Mouse (Mus musculus): Measurements from ENCODE around the gene Nek7. TPM values are rescaled to one million over a fixed set of nuclear protein-coding genes. Genes with fewer than 3 reads are reported as not detected.

Gene Nek7
- polyA plus RNA-seq, 1 experiment from 2014 or later: 29.4 TPM

GRCm38 (mm10) chr1:138554926-138555325, 65.0 kb downstream of the Nek7 start:
- no peak overlapping the region for H3K9ac ChIP-seq (ENCODE audit: low read depth, low read length)
- H3K27me3 ChIP-seq (replicated peaks; ENCODE audit: control insufficient read depth, insufficient read depth, low read length): no peaks in the 10 kb centered on the region
- no peak overlapping the region for H3K4me3 ChIP-seq (ENCODE audit: low read depth, low read length)
- H3K27ac ChIP-seq (ENCODE audit: low read depth, low read length): no peak overlapping the region
- H3K4me1 ChIP-seq (replicated peaks; ENCODE audit: control insufficient read depth, insufficient read depth, low read length): peaks cover 7% of the 10 kb centered on the region
- no peak overlapping the region for H3K4me2 ChIP-seq
- ATAC-seq (replicated peaks; ENCODE audit: low FRiP score) (no peak), DNase-seq (ENCODE audit: low spot score) (no peak)
- no peaks in the 10 kb centered on the region; the same call in 1 of the 2 replicates for H3K36me3 ChIP-seq (ENCODE audit: control insufficient read depth, insufficient read depth, low read length)
- 90% methylated on average over 5 of the region's 5 CpGs for WGBS
- no peaks in the 10 kb centered on the region for H3K9me3 ChIP-seq (ENCODE audit: control insufficient read depth, low read length)

GRCm38 (mm10) chr1:138550184-138550583, 69.8 kb downstream of the Nek7 start:
- no peak overlapping the region for H3K27ac ChIP-seq (ENCODE audit: low read depth, low read length)
- DNase-seq (ENCODE audit: low spot score) (no peak), ATAC-seq (replicated peaks; ENCODE audit: low FRiP score) (peak; percentile 42)
- H3K9me3 ChIP-seq (ENCODE audit: control insufficient read depth, low read length): no peaks in the 10 kb centered on the region
- WGBS: 32% methylated on average over 6 of the region's 6 CpGs
- peak overlapping the region; percentile 17; the same call in 1 of the 2 replicates for H3K4me2 ChIP-seq
- peaks cover 7% of the 10 kb centered on the region for H3K4me1 ChIP-seq (replicated peaks; ENCODE audit: control insufficient read depth, insufficient read depth, low read length)
- no peak overlapping the region for H3K9ac ChIP-seq (ENCODE audit: low read depth, low read length)
- H3K27me3 ChIP-seq (replicated peaks; ENCODE audit: control insufficient read depth, insufficient read depth, low read length): no peaks in the 10 kb centered on the region
- H3K4me3 ChIP-seq (ENCODE audit: low read depth, low read length): no peak overlapping the region
- no peaks in the 10 kb centered on the region; the same call in 1 of the 2 replicates for H3K36me3 ChIP-seq (ENCODE audit: control insufficient read depth, insufficient read depth, low read length)

GRCm38 (mm10) chr1:138542170-138542515, 77.8 kb downstream of the Nek7 start:
- Histone ChIP-seq H3K4me1 (replicated peaks; ENCODE audit: control insufficient read depth, insufficient read depth, low read length) (no peaks in the 10 kb centered on the region), H3K27ac (ENCODE audit: low read depth, low read length) (no peak overlapping the region), H3K9ac (ENCODE audit: low read depth, low read length) (no peak overlapping the region), H3K4me2 (no peak overlapping the region), H3K4me3 (ENCODE audit: low read depth, low read length) (no peak overlapping the region), H3K36me3 (ENCODE audit: control insufficient read depth, insufficient read depth, low read length) (no peaks in the 10 kb centered on the region), H3K9me3 (ENCODE audit: control insufficient read depth, low read length) (no peaks in the 10 kb centered on the region), H3K27me3 (replicated peaks; ENCODE audit: control insufficient read depth, insufficient read depth, low read length) (no peaks in the 10 kb centered on the region)
- ATAC-seq (replicated peaks; ENCODE audit: low FRiP score): no peak
- WGBS: 80% methylated on average over 1 of the region's 1 CpGs
- no peak for DNase-seq (ENCODE audit: low spot score)

- Histone ChIP-seq H3K4me1 (replicated peaks; ENCODE audit: control insufficient read depth, insufficient read depth, low read length) (no peaks in the 10 kb centered on the region), H3K27me3 (replicated peaks; ENCODE audit: control insufficient read depth, insufficient read depth, low read length) (no peaks in the 10 kb centered on the region), H3K9me3 (ENCODE audit: control insufficient read depth, low read length) (no peaks in the 10 kb centered on the region), H3K9ac (ENCODE audit: low read depth, low read length) (no peak overlapping the region), H3K4me2 (no peak overlapping the region), H3K27ac (ENCODE audit: low read depth, low read length) (no peak overlapping the region), H3K36me3 (ENCODE audit: control insufficient read depth, insufficient read depth, low read length) (no peaks in the 10 kb centered on the region), H3K4me3 (ENCODE audit: low read depth, low read length) (no peak overlapping the region)
- no peak for ATAC-seq (replicated peaks; ENCODE audit: low FRiP score)
- WGBS: 73% methylated on average over 8 of the region's 8 CpGs
- DNase-seq (ENCODE audit: low spot score): no peak
Observed at GRCm38 (mm10) chr1:138541495-138542169, 78.3 kb downstream of the Nek7 start.

- no peaks in the 10 kb centered on the region for H3K4me1 ChIP-seq (replicated peaks; ENCODE audit: control insufficient read depth, insufficient read depth, low read length)
- H3K36me3 ChIP-seq (ENCODE audit: control insufficient read depth, insufficient read depth, low read length): no peaks in the 10 kb centered on the region
- H3K9ac ChIP-seq (ENCODE audit: low read depth, low read length): no peak overlapping the region
- no peaks in the 10 kb centered on the region for H3K9me3 ChIP-seq (ENCODE audit: control insufficient read depth, low read length)
- no peak overlapping the region for H3K27ac ChIP-seq (ENCODE audit: low read depth, low read length)
- 85% methylated on average over 1 of the region's 1 CpGs for WGBS
- H3K4me3 ChIP-seq (ENCODE audit: low read depth, low read length): no peak overlapping the region
- no peaks in the 10 kb centered on the region for H3K27me3 ChIP-seq (replicated peaks; ENCODE audit: control insufficient read depth, insufficient read depth, low read length)
- no peak for ATAC-seq (replicated peaks; ENCODE audit: low FRiP score)
- DNase-seq (ENCODE audit: low spot score): no peak
- no peak overlapping the region for H3K4me2 ChIP-seq
Observed at GRCm38 (mm10) chr1:138539713-138540112, 80.2 kb downstream of the Nek7 start.

- Histone ChIP-seq H3K4me2 (no peak overlapping the region), H3K27me3 (replicated peaks; ENCODE audit: control insufficient read depth, insufficient read depth, low read length) (no peaks in the 10 kb centered on the region)
- no peak for ATAC-seq (replicated peaks; ENCODE audit: low FRiP score)
Observed at GRCm38 (mm10) chr1:138538217-138538616, 81.7 kb downstream of the Nek7 start.

GRCm38 (mm10) chr1:138535758-138536574, 84.0 kb downstream of the Nek7 start:
- Histone ChIP-seq H3K4me3 (ENCODE audit: low read depth, low read length) (no peak overlapping the region), H3K4me1 (replicated peaks; ENCODE audit: control insufficient read depth, insufficient read depth, low read length) (no peaks in the 10 kb centered on the region), H3K27me3 (replicated peaks; ENCODE audit: control insufficient read depth, insufficient read depth, low read length) (no peaks in the 10 kb centered on the region), H3K36me3 (ENCODE audit: control insufficient read depth, insufficient read depth, low read length) (peaks cover 3% of the 10 kb centered on the region; the same call in 1 of the 2 replicates), H3K9ac (ENCODE audit: low read depth, low read length) (no peak overlapping the region), H3K9me3 (ENCODE audit: control insufficient read depth, low read length) (no peaks in the 10 kb centered on the region), H3K27ac (ENCODE audit: low read depth, low read length) (no peak overlapping the region), H3K4me2 (no peak overlapping the region)
- DNase-seq (ENCODE audit: low spot score) (no peak), ATAC-seq (replicated peaks; ENCODE audit: low FRiP score) (no peak)
- 73% methylated on average over 16 of the region's 16 CpGs for WGBS

More at GRCm38 (mm10) chr1:138538217-138538616, 81.7 kb downstream of the Nek7 start:
- H3K4me1 ChIP-seq (replicated peaks; ENCODE audit: control insufficient read depth, insufficient read depth, low read length): no peaks in the 10 kb centered on the region
- no peaks in the 10 kb centered on the region for H3K36me3 ChIP-seq (ENCODE audit: control insufficient read depth, insufficient read depth, low read length)
- no peak overlapping the region for H3K27ac ChIP-seq (ENCODE audit: low read depth, low read length)
- H3K9me3 ChIP-seq (ENCODE audit: control insufficient read depth, low read length): no peaks in the 10 kb centered on the region
- no peak overlapping the region for H3K4me3 ChIP-seq (ENCODE audit: low read depth, low read length)
- DNase-seq (ENCODE audit: low spot score): no peak
- H3K9ac ChIP-seq (ENCODE audit: low read depth, low read length): no peak overlapping the region

- DNase-seq (ENCODE audit: low spot score) (no peak), ATAC-seq (replicated peaks; ENCODE audit: low FRiP score) (no peak)
- Histone ChIP-seq H3K4me3 (ENCODE audit: low read depth, low read length) (no peak overlapping the region), H3K9ac (ENCODE audit: low read depth, low read length) (no peak overlapping the region), H3K27me3 (replicated peaks; ENCODE audit: control insufficient read depth, insufficient read depth, low read length) (no peaks in the 10 kb centered on the region), H3K4me1 (replicated peaks; ENCODE audit: control insufficient read depth, insufficient read depth, low read length) (no peaks in the 10 kb centered on the region), H3K27ac (ENCODE audit: low read depth, low read length) (no peak overlapping the region), H3K9me3 (ENCODE audit: control insufficient read depth, low read length) (no peaks in the 10 kb centered on the region), H3K36me3 (ENCODE audit: control insufficient read depth, insufficient read depth, low read length) (peaks cover 3% of the 10 kb centered on the region; the same call in 1 of the 2 replicates), H3K4me2 (no peak overlapping the region)
- WGBS: 88% methylated on average over 5 of the region's 5 CpGs
Observed at GRCm38 (mm10) chr1:138530604-138531003, 89.3 kb downstream of the Nek7 start.

- ATAC-seq (replicated peaks; ENCODE audit: low FRiP score) (no peak), DNase-seq (ENCODE audit: low spot score) (no peak)
- Histone ChIP-seq H3K4me1 (replicated peaks; ENCODE audit: control insufficient read depth, insufficient read depth, low read length) (no peaks in the 10 kb centered on the region), H3K4me3 (ENCODE audit: low read depth, low read length) (no peak overlapping the region), H3K9me3 (ENCODE audit: control insufficient read depth, low read length) (no peaks in the 10 kb centered on the region), H3K9ac (ENCODE audit: low read depth, low read length) (no peak overlapping the region), H3K4me2 (no peak overlapping the region), H3K36me3 (ENCODE audit: control insufficient read depth, insufficient read depth, low read length) (no peaks in the 10 kb centered on the region), H3K27ac (ENCODE audit: low read depth, low read length) (no peak overlapping the region), H3K27me3 (replicated peaks; ENCODE audit: control insufficient read depth, insufficient read depth, low read length) (no peaks in the 10 kb centered on the region)
- WGBS: 77% methylated on average over 6 of the region's 6 CpGs
Observed at GRCm38 (mm10) chr1:138523962-138524361, 96.0 kb downstream of the Nek7 start.

Data from liver, embryonic 11.5 days (tissue).